Mouse (Mus musculus): ENCODE results near the gene Dut. TPM values are rescaled to one million over a fixed set of nuclear protein-coding genes. Genes with fewer than 3 reads are reported as not detected.

Gene Dut
- total RNA-seq, 2 experiments from 2014 or later, result 25.9 to 34.0 TPM

DNA sequence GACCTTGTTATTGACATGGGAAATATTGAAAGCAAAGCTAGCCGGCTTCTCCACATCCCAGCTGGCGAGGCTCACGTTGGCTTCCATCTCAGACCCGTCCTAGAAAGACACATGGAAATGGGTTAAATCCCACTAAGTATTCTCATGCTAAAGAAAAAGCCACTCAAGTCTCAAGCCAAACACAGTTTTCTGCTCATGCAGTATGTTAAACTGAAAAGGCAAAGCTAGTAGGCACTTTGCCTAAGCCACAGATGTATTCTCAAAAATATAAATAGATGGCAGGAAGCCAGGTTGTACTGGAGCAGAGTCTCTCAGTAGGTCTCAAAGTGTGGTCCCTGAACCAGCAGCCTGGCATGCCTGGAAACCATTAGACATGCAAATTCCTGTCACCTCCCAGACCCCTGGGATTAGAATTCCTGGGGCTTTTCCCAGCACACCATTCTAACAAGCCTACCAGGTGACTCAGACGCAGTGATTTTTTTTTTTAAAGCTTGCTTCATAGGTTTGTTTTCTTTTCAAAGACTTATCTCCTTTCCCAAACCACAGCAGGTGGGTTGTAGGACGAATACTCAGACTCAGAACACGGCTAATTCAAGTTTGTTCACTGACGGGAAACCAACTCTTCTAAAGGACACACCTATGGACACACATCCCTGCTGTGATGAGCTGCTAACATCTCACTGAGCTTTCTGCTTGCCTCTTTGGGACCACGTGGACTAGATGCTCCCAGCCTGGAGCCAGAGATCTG, 55.1 kb downstream of the Dut start:
- no peak for DNase-seq (ENCODE audit: extremely low spot score in 1 of 2, low spot score in 1 of 2)

DNA sequence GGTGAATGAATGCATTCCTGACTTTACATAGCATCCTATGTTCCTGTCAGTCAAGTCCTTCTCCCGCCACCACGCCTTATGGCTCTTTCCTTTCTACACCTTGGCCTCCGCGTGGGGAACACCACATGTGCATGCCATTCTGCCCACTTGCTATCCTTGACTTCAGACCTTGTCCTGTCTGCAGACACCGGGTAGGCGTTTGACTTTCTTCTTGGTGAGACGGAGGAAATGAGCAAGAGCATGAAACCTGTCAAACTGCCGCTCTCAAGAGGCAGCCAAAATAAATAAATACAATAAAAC, 55.6 kb downstream of the Dut start:
- no peak for DNase-seq (ENCODE audit: extremely low spot score in 1 of 2, low spot score in 1 of 2)

DNA sequence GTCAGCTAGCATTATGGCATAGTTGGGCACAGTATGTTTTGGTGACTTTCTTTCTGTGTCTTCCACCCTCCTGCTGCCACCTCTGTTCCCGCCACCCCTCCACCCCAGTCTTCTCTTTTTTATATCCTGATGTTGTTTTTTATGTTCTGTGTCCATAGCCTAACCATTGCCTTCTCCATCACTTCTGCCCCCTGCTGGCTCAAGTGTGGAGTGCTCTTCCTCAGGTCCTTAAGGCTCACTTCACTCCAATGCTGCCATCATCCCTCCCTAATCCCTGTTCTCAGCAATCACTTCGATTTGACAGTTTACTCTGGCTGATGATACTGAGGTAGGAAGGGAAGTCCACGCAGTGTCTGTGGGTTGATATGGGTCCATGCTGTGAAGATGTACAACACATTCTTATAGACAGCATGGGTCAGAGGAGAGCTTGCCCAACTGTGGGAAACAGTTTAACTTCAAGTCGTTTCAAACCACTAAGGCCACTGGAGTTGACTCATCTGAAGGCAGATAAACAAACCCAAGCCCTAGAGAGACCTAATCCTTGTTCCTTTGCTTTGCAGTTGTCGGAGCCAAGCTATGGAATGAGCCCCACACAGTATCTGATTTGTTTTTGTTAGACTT, 56.9 kb downstream of the Dut start:
- DNase-seq (ENCODE audit: extremely low spot score in 1 of 2, low spot score in 1 of 2), result peak in 1 of 2 experiments; percentile 35

DNA sequence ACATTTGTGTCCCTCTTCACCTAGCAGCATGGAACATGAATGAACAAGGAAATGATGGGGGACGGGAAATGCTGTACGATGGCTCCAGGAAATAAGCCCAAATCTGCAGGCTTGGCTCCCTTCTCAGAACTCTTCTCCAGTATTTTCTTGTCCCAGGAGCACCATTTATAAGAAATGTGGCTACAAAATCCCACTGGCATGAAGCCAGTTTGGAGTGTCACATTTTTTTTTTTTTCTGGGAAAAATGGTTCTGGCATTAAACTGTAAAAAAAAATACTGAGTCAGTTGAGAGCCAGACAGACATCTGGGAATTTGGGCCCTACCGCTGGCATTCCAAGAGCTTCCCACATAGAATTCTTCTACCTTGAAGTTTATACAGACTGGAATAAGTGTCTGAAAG, 57.8 kb downstream of the Dut start:
- no peak for DNase-seq (ENCODE audit: extremely low spot score in 1 of 2, low spot score in 1 of 2)

DNA sequence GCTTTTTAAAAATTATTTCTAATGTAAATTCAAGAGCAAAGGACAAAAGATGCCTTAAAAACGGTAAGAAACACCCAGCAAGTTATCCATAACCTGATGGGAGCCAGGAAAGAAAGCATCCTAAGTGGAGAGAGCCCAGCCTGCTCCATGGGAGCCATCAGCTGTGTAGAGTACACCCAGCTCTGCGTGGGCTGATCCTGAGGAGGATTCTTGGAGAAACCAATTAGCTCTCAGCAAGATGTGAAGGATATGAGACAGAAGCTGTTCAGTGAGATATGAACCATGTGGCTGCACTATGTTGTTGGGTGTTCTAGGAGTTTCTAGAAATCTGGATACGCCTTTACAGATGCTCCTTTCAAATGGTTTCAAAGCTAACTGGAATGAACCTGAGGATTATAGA, 58.7 kb downstream of the Dut start:
- DNase-seq (ENCODE audit: extremely low spot score in 1 of 2, low spot score in 1 of 2), result no peak

Other genes starting within 250 kb of the Dut start
- 1 to 10 TPM in 1 of 2 experiments, under 1 TPM in 1; 0.23 to 1.1 TPM for gene Slc24a5, start 179.1 kb upstream of the Dut start, total RNA-seq (2021)
- gene Myef2, start 123.5 kb upstream of the Dut start, total RNA-seq (2021), result 100 to 1,000 TPM in 1 of 2 experiments, 10 to 100 TPM in 1; 99.2 to 116 TPM
- gene Ctxn2, start 110.5 kb upstream of the Dut start, total RNA-seq (2021), result 10 to 100 TPM; 12.5 to 13.7 TPM
- under 1 TPM in 1 of 2 experiments, not detected in 1; 0.07 TPM for gene Slc12a1, start 94.7 kb upstream of the Dut start, total RNA-seq (2021)